Comparison of ENCODE assay signal across 8 mouse cellular contexts in genomic region chr9:63856065-63856736, GRCm38 (mm10).
DNase-seq lines count a peak whose midpoint lies in the region; ATAC-seq lines count a peak whose summit lies in the region.

No protein-coding gene starts in this region.

- H3K4me1 ChIP-seq in kidney, embryonic 14.5 days (ENCODE audit: control insufficient read depth, insufficient read depth, low read length), result peaks cover 11% of the 10 kb centered on the region; the same call in 1 of the 2 replicates

- 0 out of 2 replicates have a peak overlapping the region, but pooled peaks have one; percentile 51 for H3K27ac ChIP-seq in kidney, embryonic 14.5 days (ENCODE audit: low read depth, low read length)

- H3K9ac ChIP-seq in kidney, embryonic 14.5 days (ENCODE audit: low read depth, low read length), result no peak overlapping the region

- H3K36me3 ChIP-seq in kidney, embryonic 14.5 days (ENCODE audit: control insufficient read depth, insufficient read depth, low read length), result no peaks in the 10 kb centered on the region

- no peaks in the 10 kb centered on the region for H3K27me3 ChIP-seq in kidney, embryonic 14.5 days (ENCODE audit: control insufficient read depth, insufficient read depth, low read length)

- WGBS in kidney, embryonic 14.5 days, result 62% methylated on average over 9 of the region's 9 CpGs

- H3K4me3 ChIP-seq in kidney, embryonic 14.5 days (ENCODE audit: low read length), result no peak overlapping the region

- H3K9me3 ChIP-seq in kidney, embryonic 14.5 days (ENCODE audit: control insufficient read depth, low read length), result no peaks in the 10 kb centered on the region

- no peak for ATAC-seq in kidney, embryonic 14.5 days (ENCODE audit: low FRiP score, low TSS enrichment)

- intact Hi-C loops in heart, postnatal 10 days (cut with DNase I), result no loop called here
- intact Hi-C loops in left cerebral cortex, postnatal 25 days (cut with DNase I), result loop anchor here (10.0 kb wide), 1 partner anchor 391 kb away; no protein-coding TSS in a partner anchor

- no peak overlapping the region for H3K4me2 ChIP-seq in kidney, embryonic 14.5 days (replicated peaks; ENCODE audit: low read depth, low read length)

- peak; percentile 18 to 24 for DNase-seq in heart, postnatal 10 days
- no peak for DNase-seq in heart, postnatal 4 days
- DNase-seq in brain, adult 2 months (ENCODE audit: low read depth, low spot score), result peak; percentile 71
- peak; percentile 62 to 82 for DNase-seq in left cerebral cortex, postnatal 25 days (ENCODE audit: low spot score in 2 of 2)
- no peak for DNase-seq in thymus, postnatal 36 days
- DNase-seq in liver, result no peak
- no peak for DNase-seq in spleen, postnatal 4 days (ENCODE audit: low spot score in 2 of 2)

Comparison
In these comparisons a context has a peak if more than half of its experiments do, and no peak if none do; other contexts are left out.
1. DNase-seq: peak in heart, postnatal 10 days (2 of 2), brain, adult 2 months (single experiment) and left cerebral cortex, postnatal 25 days (2 of 2); none in heart, postnatal 4 days (single experiment), thymus, postnatal 36 days (0 of 2), liver (single experiment) and spleen, postnatal 4 days (0 of 2).